ENCODE assay signal across 17 mouse cellular contexts in genomic region chr6:103791077-103791632, GRCm38 (mm10).
"Had no signal": no experiment of that assay in that cellular context is flagged by ENCODE, and none has a peak within 500 bp of the region (broad histone marks: within the 10 kb centered on the region; RNA-seq: fewer than 3 reads in every experiment).

No protein-coding gene starts in this region.

- H3K9me3 ChIP-seq: liver, embryonic 13.5 days; liver, embryonic 15.5 days; megakaryocyte, embryonic 14.5 days; midbrain, embryonic 13.5 days; midbrain, embryonic 15.5 days; neural tube, embryonic 12.5 days; stomach, embryonic 15.5 days had no signal

- H3K4me2 ChIP-seq: liver, embryonic 11.5 days; liver, embryonic 13.5 days; liver, embryonic 15.5 days; midbrain, embryonic 11.5 days; midbrain, embryonic 13.5 days; midbrain, embryonic 15.5 days; neural tube, embryonic 12.5 days; stomach, embryonic 15.5 days had no signal

- ATAC-seq: liver, postnatal 0 days; midbrain, embryonic 13.5 days; midbrain, embryonic 15.5 days had no signal

- H3K4me3 ChIP-seq: liver, embryonic 13.5 days; liver, embryonic 15.5 days; megakaryocyte, embryonic 14.5 days; midbrain, embryonic 13.5 days; midbrain, embryonic 15.5 days; neural tube, embryonic 12.5 days; stomach, embryonic 15.5 days had no signal

- H3K4me1 ChIP-seq: liver, embryonic 13.5 days; liver, embryonic 15.5 days; megakaryocyte, embryonic 14.5 days; midbrain, embryonic 13.5 days; midbrain, embryonic 15.5 days; neural tube, embryonic 12.5 days; stomach, embryonic 15.5 days had no signal

- DNase-seq: liver, embryonic 13.5 days; liver, postnatal 0 days; lung, postnatal 10 days; right cerebral cortex, postnatal 14 days; thymus, adult 2 months; thymus, postnatal 25 days; thymus, postnatal 4 days had no signal

- H3K9ac ChIP-seq: liver, embryonic 13.5 days; liver, embryonic 15.5 days; liver, postnatal 0 days; midbrain, embryonic 13.5 days; midbrain, embryonic 15.5 days; neural tube, embryonic 12.5 days; stomach, embryonic 15.5 days had no signal

- H3K36me3 ChIP-seq: liver, embryonic 13.5 days; liver, embryonic 15.5 days; midbrain, embryonic 13.5 days; midbrain, embryonic 15.5 days; neural tube, embryonic 12.5 days; stomach, embryonic 15.5 days had no signal

- H3K27me3 ChIP-seq: liver, embryonic 13.5 days; liver, embryonic 15.5 days; megakaryocyte, embryonic 14.5 days; midbrain, embryonic 13.5 days; midbrain, embryonic 15.5 days; neural tube, embryonic 12.5 days; stomach, embryonic 15.5 days had no signal

- H3K27ac ChIP-seq: liver, embryonic 13.5 days; liver, embryonic 15.5 days; macrophage; midbrain, embryonic 13.5 days; midbrain, embryonic 15.5 days; neural tube, embryonic 12.5 days; stomach, embryonic 15.5 days; stomach, postnatal 0 days had no signal
